Mouse (Mus musculus): ENCODE measurements around the gene Cpvl.

DNA sequence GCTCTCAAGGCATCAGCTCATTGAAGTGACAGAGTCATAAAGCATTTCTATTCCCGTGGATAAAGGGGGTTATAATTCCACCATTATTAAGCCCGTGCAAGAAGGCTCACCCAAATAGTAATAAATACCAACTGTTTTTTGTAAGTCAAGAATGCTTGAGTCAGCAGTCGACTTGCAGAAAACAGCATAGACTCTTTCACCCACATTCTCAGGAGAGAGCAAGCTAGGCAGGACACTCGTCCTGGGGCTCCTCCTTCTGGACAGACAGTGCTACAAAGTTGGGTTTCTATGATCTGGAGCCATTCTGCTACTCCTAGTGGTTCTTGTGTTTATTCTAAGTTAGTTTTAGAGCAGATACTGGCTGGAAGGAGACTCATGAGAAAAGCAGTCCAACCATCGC, 24.4 kb downstream of the Cpvl start:
- peak; percentile 51; the same call in 1 of the 2 replicates for TF ChIP-seq CTCF (IDR thresholded peaks at IDR 0.05; ENCODE audit: borderline replicate concordance, insufficient read depth, low read depth, low read length)
- TF ChIP-seq POLR2A (IDR thresholded peaks at IDR 0.05; ENCODE audit: borderline replicate concordance, insufficient read depth, low read length), result no peak
